Mouse (Mus musculus) cortical plate, adult 2 months (tissue): ENCODE data around the gene Gm884.

Source experiments
- CTCF ChIP-seq: fragments of 200-500 bp; IDR thresholded peaks from 2 replicates; pipeline ENCODE4 v1.5.1; 2011; ENCODE audit warnings: mild to moderate bottlenecking, control low read depth, low read length; ENCODE audit not compliant: insufficient read depth; ENCODE audit errors: extremely low read depth
- POLR2A ChIP-seq: fragments of 200-500 bp; IDR thresholded peaks from 2 replicates; pipeline ENCODE4 v1.6.1; 2011; ENCODE audit warnings: mild to moderate bottlenecking, low read length, control low read depth; ENCODE audit not compliant: insufficient read depth; ENCODE audit errors: extremely low read depth

GRCm38 (mm10) chr11:103504497-103504896 lies 116.4 kb downstream of the Gm884 start, which contains the start of gene Lrrc37a:
- TF ChIP-seq POLR2A (no peak), CTCF (no peak)
